Mouse (Mus musculus) heart, postnatal 0 days (tissue): ENCODE results near the gene Kazn.

ENCODE experiments used
- CTCF ChIP-seq: IDR thresholded peaks from 2 replicates; pipeline ENCODE4 v1.5.1; 2016; ENCODE audit warnings: antibody characterized with exemption, control low read depth, low read depth
- EP300 ChIP-seq: IDR thresholded peaks from 2 replicates; pipeline ENCODE4 v1.6.1; 2016; ENCODE audit warnings: antibody characterized with exemption, low read depth

DNA sequence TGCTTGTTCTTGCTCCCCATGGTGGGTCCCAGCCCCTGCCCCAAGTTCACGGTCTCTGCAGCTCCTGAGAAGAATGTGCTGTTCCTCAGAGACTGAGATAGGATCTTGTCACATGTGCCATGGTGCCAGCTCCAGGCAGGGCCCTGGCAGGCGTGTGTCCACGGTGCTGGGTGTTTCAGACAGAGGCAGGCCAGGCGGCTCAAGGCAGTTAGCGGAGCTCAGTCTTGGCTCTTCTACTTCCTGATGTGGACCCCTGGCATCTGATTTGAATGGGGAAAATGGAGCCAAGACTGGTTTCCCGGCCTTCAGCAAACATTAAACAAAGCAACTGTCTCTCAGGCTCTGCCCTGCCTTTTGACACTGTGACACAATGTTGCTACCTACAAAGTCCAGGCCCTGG, 24.7 kb downstream of the Kazn start:
- no peak for TF ChIP-seq CTCF
- TF ChIP-seq EP300: no peak
